Mouse (Mus musculus) CH12.LX (cell line): Measurements from ENCODE around the gene Tgfbi.

ENCODE experiments used
- CTCF ChIP-seq, 2 experiments: IDR thresholded peaks in 1 of 2; conservative IDR thresholded peaks in 1 of 2; 2 replicates each; pipeline ENCODE4 v1.5.1; 2011 to 2012; ENCODE audit warnings: low read depth in 2 of 2, low read length in 2 of 2, improper control_type of control experiment in 1 of 2, inconsistent platforms in 1 of 2, mild to moderate bottlenecking in 1 of 2, moderate library complexity in 1 of 2
- EP300 ChIP-seq: IDR thresholded peaks from 2 replicates; pipeline ENCODE4 v1.6.1; 2011; ENCODE audit warnings: low read length, improper control_type of control experiment
- ETS1 ChIP-seq: conservative IDR thresholded peaks from 2 replicates; pipeline ENCODE4 v1.6.1; 2012; ENCODE audit warnings: low read depth, mild to moderate bottlenecking, inconsistent platforms, low read length, improper control_type of control experiment, moderate library complexity
- POLR2A ChIP-seq: IDR thresholded peaks from 2 replicates; pipeline ENCODE4 v1.6.1; 2011; ENCODE audit warnings: low read depth, mild to moderate bottlenecking, improper control_type of control experiment, low read length
- TBP ChIP-seq: conservative IDR thresholded peaks from 2 replicates; pipeline ENCODE4 v1.6.1; 2011; ENCODE audit warnings: low read depth, low read length, improper control_type of control experiment
- ZNF384 ChIP-seq: IDR thresholded peaks from 2 replicates; pipeline ENCODE4 v1.6.1; 2012; ENCODE audit warnings: low read depth, low read length, improper control_type of control experiment, inconsistent platforms

- TF ChIP-seq POLR2A (no peak), CTCF (conservative IDR thresholded peaks at IDR 0.05 in 1 of 2, IDR thresholded peaks at IDR 0.05 in 1 of 2; ENCODE audit: low read depth in 2 of 2, low read length in 2 of 2) (no peak), TBP (no peak), EP300 (no peak), ETS1 (no peak), ZNF384 (peak; percentile 91)
Measured at GRCm38 (mm10) chr13:56616386-56616785, 7.1 kb downstream of the Tgfbi start.
